34 mouse cellular contexts compared by ENCODE assay signal in the genomic region with DNA sequence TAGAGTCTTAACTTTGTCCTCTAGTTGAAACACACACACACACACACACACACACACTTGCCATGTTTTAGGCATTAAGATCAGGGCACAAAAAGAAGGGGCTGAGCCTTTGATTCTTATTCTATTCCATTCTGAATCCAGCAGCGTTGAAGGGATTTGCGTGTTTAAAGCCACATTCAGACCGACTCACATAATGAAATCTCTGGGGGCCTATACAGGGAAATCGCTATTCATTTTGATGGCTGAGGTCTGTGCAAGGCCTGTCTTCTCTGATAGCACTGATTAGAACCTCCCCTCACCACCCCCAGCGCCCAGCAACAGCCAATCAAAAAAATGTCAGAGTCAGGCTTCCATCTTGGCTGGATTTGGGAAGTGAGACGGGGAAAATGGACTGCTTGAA. TPM values are rescaled to one million over a fixed set of nuclear protein-coding genes. Genes with fewer than 3 reads are reported as not detected.
A peak's percentile ranks its signal among the peaks of the same experiment; 100 is the strongest.
DNase-seq lines count a peak whose midpoint lies in the region; ATAC-seq and TF ChIP-seq lines count a peak whose summit lies in the region.
"Had no signal": no experiment of that assay in that cellular context is flagged by ENCODE, and none has a peak within 500 bp of the region (broad histone marks: within the 10 kb centered on the region; RNA-seq: fewer than 3 reads in every experiment).

No protein-coding gene starts in this region.

- H3K9me3 ChIP-seq in forebrain, embryonic 11.5 days (ENCODE audit: control insufficient read depth, low read length), result no peaks in the 10 kb centered on the region
- no peaks in the 10 kb centered on the region for H3K9me3 ChIP-seq in forebrain, embryonic 15.5 days
- no peaks in the 10 kb centered on the region for H3K9me3 ChIP-seq in midbrain, embryonic 12.5 days
- H3K9me3 ChIP-seq in midbrain, postnatal 0 days (ENCODE audit: low read length), result no peaks in the 10 kb centered on the region
- H3K9me3 ChIP-seq in midbrain, embryonic 15.5 days, result no peaks in the 10 kb centered on the region
- H3K9me3 ChIP-seq: embryonic facial prominence, embryonic 12.5 days; embryonic facial prominence, embryonic 15.5 days; forebrain, embryonic 13.5 days; heart, embryonic 12.5 days; heart, embryonic 15.5 days; hindbrain, embryonic 10.5 days; hindbrain, embryonic 13.5 days; intestine, embryonic 15.5 days had no signal

- H3K27ac ChIP-seq in forebrain, embryonic 11.5 days (ENCODE audit: low read depth, low read length), result no peak overlapping the region
- no peak overlapping the region for H3K27ac ChIP-seq in forebrain, embryonic 15.5 days (replicated peaks)
- no peak overlapping the region for H3K27ac ChIP-seq in midbrain, embryonic 12.5 days (replicated peaks)
- H3K27ac ChIP-seq in midbrain, postnatal 0 days (ENCODE audit: low read depth, low read length), result no peak overlapping the region
- H3K27ac ChIP-seq in midbrain, embryonic 15.5 days, result no peak overlapping the region
- H3K27ac ChIP-seq: embryonic facial prominence, embryonic 12.5 days; embryonic facial prominence, embryonic 15.5 days; forebrain, embryonic 13.5 days; heart, embryonic 15.5 days; hindbrain, embryonic 10.5 days; hindbrain, embryonic 13.5 days; intestine, embryonic 15.5 days had no signal

- ATAC-seq in forebrain, embryonic 11.5 days (replicated peaks; ENCODE audit: low FRiP score), result peak; percentile 73
- ATAC-seq in forebrain, embryonic 15.5 days (replicated peaks), result no peak
- peak; percentile 90 for ATAC-seq in midbrain, embryonic 12.5 days (ENCODE audit: low FRiP score, low read depth)
- ATAC-seq in midbrain, postnatal 0 days (ENCODE audit: low FRiP score), result no peak
- peak; percentile 69; the same call in 1 of the 2 replicates for ATAC-seq in midbrain, embryonic 15.5 days (replicated peaks)
- ATAC-seq: activated CD4-positive, CD25-positive, alpha-beta regulatory T cell, adult 4 months; forebrain, embryonic 13.5 days; hindbrain, embryonic 16.5 days; intestine, embryonic 15.5 days had no signal

- no peak overlapping the region for H3K4me2 ChIP-seq in forebrain, embryonic 11.5 days (ENCODE audit: low read depth, low read length, severe bottlenecking)
- H3K4me2 ChIP-seq in forebrain, embryonic 15.5 days (replicated peaks), result no peak overlapping the region
- H3K4me2 ChIP-seq in midbrain, embryonic 12.5 days (replicated peaks), result no peak overlapping the region
- no peak overlapping the region for H3K4me2 ChIP-seq in midbrain, postnatal 0 days (ENCODE audit: low read depth, low read length, poor library complexity, severe bottlenecking)
- no peak overlapping the region for H3K4me2 ChIP-seq in midbrain, embryonic 15.5 days
- H3K4me2 ChIP-seq: embryonic facial prominence, embryonic 12.5 days; embryonic facial prominence, embryonic 15.5 days; forebrain, embryonic 13.5 days; heart, embryonic 12.5 days; heart, embryonic 15.5 days; hindbrain, embryonic 13.5 days; intestine, embryonic 15.5 days had no signal

- no peak for TF ChIP-seq CTCF in midbrain, postnatal 0 days (IDR thresholded peaks at IDR 0.05)
- no peak for TF ChIP-seq CTCF in brain, embryonic 14.5 days (IDR thresholded peaks at IDR 0.05; ENCODE audit: borderline replicate concordance, extremely low read depth, insufficient read depth, insufficient read length)

- no peak for TF ChIP-seq POLR2A in brain, embryonic 14.5 days (IDR thresholded peaks at IDR 0.05; ENCODE audit: borderline replicate concordance, extremely low read depth, insufficient read depth, insufficient read length, poor library complexity, severe bottlenecking)

- H3K4me3 ChIP-seq in forebrain, embryonic 11.5 days (ENCODE audit: low read depth, low read length), result no peak overlapping the region
- H3K4me3 ChIP-seq in forebrain, embryonic 15.5 days, result no peak overlapping the region
- H3K4me3 ChIP-seq in midbrain, embryonic 12.5 days, result no peak overlapping the region
- no peak overlapping the region for H3K4me3 ChIP-seq in midbrain, postnatal 0 days (ENCODE audit: low read depth, low read length)
- H3K4me3 ChIP-seq in midbrain, embryonic 15.5 days, result no peak overlapping the region
- H3K4me3 ChIP-seq: embryonic facial prominence, embryonic 12.5 days; embryonic facial prominence, embryonic 15.5 days; forebrain, embryonic 13.5 days; heart, embryonic 12.5 days; heart, embryonic 15.5 days; hindbrain, embryonic 10.5 days; hindbrain, embryonic 13.5 days; intestine, embryonic 15.5 days had no signal

- DNase-seq in forebrain, embryonic 11.5 days (ENCODE audit: low spot score), result no peak
- no peak for DNase-seq in midbrain, postnatal 0 days (ENCODE audit: low spot score)
- peak; percentile 56 for DNase-seq in brain, embryonic 14.5 days (ENCODE audit: low read depth)
- DNase-seq in right cerebral cortex, postnatal 36 days (ENCODE audit: low spot score in 2 of 2), result no peak
- no peak for DNase-seq in adrenal gland, adult 8-10 months
- DNase-seq: adrenal gland, postnatal 10 days; adrenal gland, postnatal 36 days; B cell, adult 2 months; cerebellum, adult 11 months; cerebellum, adult 2 months; cerebellum, postnatal 10 days; cerebellum, postnatal 36 days; gastrocnemius, postnatal 25 days; heart, adult 18-20 months; heart, postnatal 10 days; heart, postnatal 36 days had no signal

- no peaks in the 10 kb centered on the region for H3K36me3 ChIP-seq in forebrain, embryonic 11.5 days (ENCODE audit: control insufficient read depth, insufficient read depth, low read length)
- no peaks in the 10 kb centered on the region for H3K36me3 ChIP-seq in forebrain, embryonic 15.5 days
- no peaks in the 10 kb centered on the region for H3K36me3 ChIP-seq in midbrain, embryonic 12.5 days
- no peaks in the 10 kb centered on the region for H3K36me3 ChIP-seq in midbrain, postnatal 0 days (ENCODE audit: insufficient read depth, low read length)
- H3K36me3 ChIP-seq in midbrain, embryonic 15.5 days (replicated peaks), result no peaks in the 10 kb centered on the region
- H3K36me3 ChIP-seq: embryonic facial prominence, embryonic 12.5 days; embryonic facial prominence, embryonic 15.5 days; G1E; heart, embryonic 12.5 days; heart, embryonic 15.5 days; hindbrain, embryonic 10.5 days; hindbrain, embryonic 13.5 days; intestine, embryonic 15.5 days had no signal

- H3K9ac ChIP-seq in forebrain, embryonic 11.5 days (ENCODE audit: low read length), result no peak overlapping the region
- no peak overlapping the region for H3K9ac ChIP-seq in forebrain, embryonic 15.5 days (replicated peaks)
- no peak overlapping the region for H3K9ac ChIP-seq in midbrain, embryonic 12.5 days (replicated peaks)
- H3K9ac ChIP-seq in midbrain, postnatal 0 days (replicated peaks; ENCODE audit: low read length, poor library complexity, severe bottlenecking), result no peak overlapping the region
- H3K9ac ChIP-seq in midbrain, embryonic 15.5 days, result no peak overlapping the region
- H3K9ac ChIP-seq: embryonic facial prominence, embryonic 12.5 days; embryonic facial prominence, embryonic 15.5 days; forebrain, embryonic 13.5 days; heart, embryonic 12.5 days; heart, embryonic 15.5 days; hindbrain, embryonic 13.5 days; intestine, embryonic 15.5 days had no signal

- peaks cover 2% of the 10 kb centered on the region; the same call in 1 of the 2 replicates for H3K27me3 ChIP-seq in forebrain, embryonic 11.5 days (ENCODE audit: control insufficient read depth, insufficient read depth, low read length)
- peaks cover 9% of the 10 kb centered on the region; the same call in 1 of the 2 replicates for H3K27me3 ChIP-seq in forebrain, embryonic 15.5 days
- H3K27me3 ChIP-seq in midbrain, embryonic 12.5 days, result peaks cover 54% of the 10 kb centered on the region
- peaks cover 3% of the 10 kb centered on the region; the same call in 1 of the 2 replicates for H3K27me3 ChIP-seq in midbrain, postnatal 0 days (ENCODE audit: insufficient read depth, low read length)
- peaks cover 22% of the 10 kb centered on the region for H3K27me3 ChIP-seq in midbrain, embryonic 15.5 days (replicated peaks)
- H3K27me3 ChIP-seq: heart, embryonic 12.5 days; intestine, embryonic 15.5 days had no signal

- H3K4me1 ChIP-seq in forebrain, embryonic 11.5 days (replicated peaks; ENCODE audit: control insufficient read depth, insufficient read depth, low read length), result no peaks in the 10 kb centered on the region
- H3K4me1 ChIP-seq in forebrain, embryonic 15.5 days, result no peaks in the 10 kb centered on the region
- H3K4me1 ChIP-seq in midbrain, embryonic 12.5 days, result peaks cover 8% of the 10 kb centered on the region; the same call in 1 of the 2 replicates
- H3K4me1 ChIP-seq in midbrain, postnatal 0 days (ENCODE audit: insufficient read depth, low read length), result no peaks in the 10 kb centered on the region
- no peaks in the 10 kb centered on the region for H3K4me1 ChIP-seq in midbrain, embryonic 15.5 days
- H3K4me1 ChIP-seq: embryonic facial prominence, embryonic 12.5 days; embryonic facial prominence, embryonic 15.5 days; forebrain, embryonic 13.5 days; heart, embryonic 12.5 days; heart, embryonic 15.5 days; hindbrain, embryonic 10.5 days; hindbrain, embryonic 13.5 days; intestine, embryonic 15.5 days had no signal

- WGBS in forebrain, embryonic 11.5 days, result 50% methylated on average over 6 of the region's 6 CpGs
- 26% methylated on average over 6 of the region's 6 CpGs for WGBS in forebrain, embryonic 15.5 days
- WGBS in midbrain, embryonic 12.5 days, result 39% methylated on average over 6 of the region's 6 CpGs
- 20% methylated on average over 6 of the region's 6 CpGs for WGBS in midbrain, postnatal 0 days
- 25% methylated on average over 6 of the region's 6 CpGs for WGBS in midbrain, embryonic 15.5 days

RNA-seq across cellular contexts. Expression of a gene that starts 13.9 kb away (rescaled TPM):
- 0.15 and 0.69 TPM in 2 replicates for polyA plus RNA-seq in forebrain, embryonic 11.5 days (2014; fragmentation: Nextera tagmentation; extraction: Ambion mirVana)
- not detected in 2 replicates for polyA plus RNA-seq in forebrain, embryonic 15.5 days (2015; fragmentation: Nextera tagmentation; extraction: Ambion mirVana)
- polyA plus RNA-seq in midbrain, embryonic 12.5 days (2016; fragmentation: Nextera tagmentation; extraction: Ambion mirVana), result 6.7 and 14.0 TPM in 2 replicates
- 7.0 and 11.1 TPM in 2 replicates for total RNA-seq in midbrain, postnatal 0 days (2014; rRNA removed)
- 2.7 and 3.3 TPM in 2 replicates for polyA plus RNA-seq in midbrain, postnatal 0 days (2015; fragmentation: Nextera tagmentation; extraction: Ambion mirVana)
- 7.3 and 10.0 TPM in 2 replicates for polyA plus RNA-seq in brain, embryonic 14.5 days (2012; rRNA removed)
- polyA plus RNA-seq in midbrain, embryonic 15.5 days (2015; fragmentation: Nextera tagmentation; extraction: Ambion mirVana), result 5.2 and 6.1 TPM in 2 replicates
- not detected for total RNA-seq in adrenal gland, adult 8-10 months (2022)
- total RNA-seq: adrenal gland, postnatal 36 days; CH12.LX; gastrocnemius, adult 8-10 months; gastrocnemius, postnatal 25 days; heart, postnatal 10 days; heart, postnatal 36 days had no signal
- polyA plus RNA-seq: activated CD4-positive, CD25-positive, alpha-beta regulatory T cell, adult 4 months; cerebellum, adult 2 months; cortical plate, adult 2 months; G1E; gonadal fat pad, adult 2 months had no signal

Comparison
In these comparisons a context has a peak if more than half of its experiments do, and no peak if none do; other contexts are left out.
1. ATAC-seq: peak in forebrain, embryonic 11.5 days (single experiment), midbrain, embryonic 12.5 days (single experiment) and midbrain, embryonic 15.5 days (single experiment); none in forebrain, embryonic 15.5 days (single experiment) and midbrain, postnatal 0 days (single experiment).